26 mouse cellular contexts compared by ENCODE assay signal in genomic region chr6:49032783-49033182, GRCm38 (mm10). TPM values are rescaled to one million over a fixed set of nuclear protein-coding genes. Genes with fewer than 3 reads are reported as not detected.
"Had no signal": no experiment of that assay in that cellular context is flagged by ENCODE, and none has a peak within 500 bp of the region (broad histone marks: within the 10 kb centered on the region; RNA-seq: fewer than 3 reads in every experiment).

No protein-coding gene starts in this region.

- ATAC-seq: liver, postnatal 0 days; midbrain, embryonic 16.5 days had no signal

- DNase-seq: liver, postnatal 0 days; lung, embryonic 14.5 days; lung, postnatal 14 days; lung, postnatal 36 days; midbrain, embryonic 14.5 days; retina, postnatal 1 day; right cerebral cortex, adult 18-20 months; right cerebral cortex, postnatal 25 days; right cerebral cortex, postnatal 4 days; spleen, adult 18-20 months; thymus, adult 18-20 months; thymus, postnatal 14 days; thymus, postnatal 36 days had no signal

- H3K4me1 ChIP-seq: neural tube, embryonic 13.5 days had no signal

- H3K9ac ChIP-seq: liver, embryonic 15.5 days; liver, postnatal 0 days; lung, embryonic 14.5 days; midbrain, embryonic 12.5 days; neural tube, embryonic 13.5 days; neural tube, embryonic 15.5 days had no signal

- H3K9me3 ChIP-seq: liver, embryonic 15.5 days; midbrain, embryonic 10.5 days; midbrain, embryonic 12.5 days; neural tube, embryonic 13.5 days; neural tube, embryonic 15.5 days had no signal

- H3K4me3 ChIP-seq: liver, embryonic 15.5 days; midbrain, embryonic 10.5 days; midbrain, embryonic 12.5 days; myocyte; neural tube, embryonic 13.5 days; neural tube, embryonic 15.5 days had no signal

- H3K27ac ChIP-seq: liver, embryonic 15.5 days; midbrain, embryonic 10.5 days; midbrain, embryonic 12.5 days; neural tube, embryonic 13.5 days; neural tube, embryonic 15.5 days had no signal

- H3K4me2 ChIP-seq: liver, embryonic 15.5 days; lung, embryonic 14.5 days; midbrain, embryonic 12.5 days; neural tube, embryonic 13.5 days; neural tube, embryonic 15.5 days had no signal

- H3K36me3 ChIP-seq: liver, embryonic 15.5 days; midbrain, embryonic 10.5 days; midbrain, embryonic 12.5 days; neural tube, embryonic 13.5 days; neural tube, embryonic 15.5 days had no signal

RNA-seq across cellular contexts. Expression of gene Svs1, which starts 46.1 kb away (rescaled TPM):
- polyA plus RNA-seq: liver, embryonic 15.5 days; liver, postnatal 0 days; lung, embryonic 14.5 days; lung, embryonic 16.5 days; midbrain, embryonic 10.5 days; midbrain, embryonic 12.5 days; midbrain, embryonic 14.5 days; midbrain, embryonic 16.5 days; myocyte; neural tube, embryonic 11.5 days; neural tube, embryonic 13.5 days; neural tube, embryonic 15.5 days; small intestine, adult 2 months; stomach, embryonic 14.5 days; stomach, embryonic 16.5 days; thymus, postnatal 0 days had no signal

RNA-seq across cellular contexts. Expression of gene Doxl2, which starts 58.0 kb away (rescaled TPM):
- polyA plus RNA-seq: liver, embryonic 15.5 days; liver, postnatal 0 days; lung, embryonic 14.5 days; lung, embryonic 16.5 days; midbrain, embryonic 10.5 days; midbrain, embryonic 12.5 days; midbrain, embryonic 14.5 days; midbrain, embryonic 16.5 days; myocyte; neural tube, embryonic 11.5 days; neural tube, embryonic 13.5 days; neural tube, embryonic 15.5 days; small intestine, adult 2 months; stomach, embryonic 14.5 days; stomach, embryonic 16.5 days; thymus, postnatal 0 days had no signal
